Mouse (Mus musculus) small intestine, adult 2 months (tissue): ENCODE results near the gene Fdx1.

Source experiments
- CTCF ChIP-seq: fragments of 200-500 bp; IDR thresholded peaks from 2 replicates; pipeline ENCODE4 v1.5.1; 2012; ENCODE audit warnings: low read depth, mild to moderate bottlenecking, control low read depth, inconsistent platforms, low read length, moderate library complexity, mixed read lengths; ENCODE audit not compliant: insufficient replicate concordance, insufficient read length; ENCODE audit errors: extremely low read depth
- POLR2A ChIP-seq: fragments of 200-500 bp; IDR thresholded peaks from 2 replicates; pipeline ENCODE4 v1.6.1; 2012; ENCODE audit warnings: low read depth, mild to moderate bottlenecking, control low read depth, inconsistent platforms, low read length, moderate library complexity

DNA sequence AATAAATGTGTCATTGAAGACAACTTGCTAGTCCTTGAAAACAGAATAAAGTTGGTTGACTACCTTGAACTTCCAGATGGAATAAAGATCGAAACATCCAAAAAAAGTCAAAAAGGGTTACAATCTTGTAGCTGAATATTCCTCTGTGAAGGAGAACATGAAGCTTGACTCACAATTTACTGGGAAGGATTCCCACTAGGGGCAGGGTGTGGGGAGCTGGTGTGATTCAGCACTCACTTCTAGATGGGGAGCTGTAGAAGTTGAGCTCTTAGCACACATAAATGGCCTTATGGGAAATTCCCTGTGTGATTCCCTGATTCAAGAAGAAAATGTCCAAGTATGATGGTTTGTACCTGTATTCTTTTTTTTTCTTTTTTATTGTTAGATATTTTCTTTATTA, 49.0 kb upstream of the Fdx1 start:
- TF ChIP-seq CTCF (no peak), POLR2A (no peak)
